Mouse (Mus musculus): ENCODE results near the gene Ifna5.
"Not testable (repeated sequence)": the region's sequence is repeated elsewhere in the genome, so short reads cannot be mapped to it uniquely, and the experiment has no call there.

Gene Ifna5

DNA sequence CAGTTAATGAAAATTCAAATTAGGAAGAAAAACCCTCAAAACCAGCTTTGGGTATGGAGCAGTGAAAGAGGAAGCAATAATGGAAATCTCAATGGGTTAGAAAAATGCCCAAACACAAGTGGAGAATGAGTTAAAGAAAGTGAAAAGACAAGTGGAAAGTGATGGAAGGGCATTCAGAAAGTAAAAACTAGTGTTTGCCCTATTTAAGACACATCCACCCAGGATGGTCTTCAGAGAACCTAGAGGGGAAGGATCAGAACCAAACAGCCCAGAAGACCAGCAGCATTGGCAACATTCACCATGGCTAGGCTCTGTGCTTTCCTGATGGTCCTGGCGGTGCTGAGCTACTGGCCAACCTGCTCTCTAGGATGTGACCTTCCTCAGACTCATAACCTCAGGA, at the start of gene Ifna5:
Ifna5 (plus strand) TSS at position 301 of the 400 bp plus-strand sequence.
- DNase-seq, result not testable (repeated sequence)

DNA sequence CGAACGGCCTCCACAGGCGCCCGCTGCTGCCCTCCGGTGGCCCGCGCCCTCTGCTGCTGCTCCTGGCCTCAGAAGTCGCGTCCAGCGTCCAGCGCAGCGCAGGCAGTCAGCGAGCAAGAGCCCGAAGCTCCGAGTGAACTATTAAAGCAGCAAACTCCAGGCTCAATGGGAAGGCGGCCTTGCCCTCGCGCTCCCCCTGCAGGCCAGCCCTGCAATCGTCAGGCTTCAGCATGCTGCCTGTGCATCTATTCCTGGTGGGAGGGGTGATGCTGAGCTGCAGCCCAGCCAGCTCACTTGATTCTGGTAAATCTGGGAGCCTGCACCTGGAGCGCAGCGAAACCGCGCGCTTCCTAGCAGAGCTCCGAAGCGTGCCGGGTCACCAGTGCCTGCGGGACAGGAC, 46.9 kb upstream of the Ifna5 start, which contains the start of gene Gm13277:
Gm13277 (plus strand) TSS at position 231 of the 400 bp plus-strand sequence.
- DNase-seq, result peak; percentile 85

DNA sequence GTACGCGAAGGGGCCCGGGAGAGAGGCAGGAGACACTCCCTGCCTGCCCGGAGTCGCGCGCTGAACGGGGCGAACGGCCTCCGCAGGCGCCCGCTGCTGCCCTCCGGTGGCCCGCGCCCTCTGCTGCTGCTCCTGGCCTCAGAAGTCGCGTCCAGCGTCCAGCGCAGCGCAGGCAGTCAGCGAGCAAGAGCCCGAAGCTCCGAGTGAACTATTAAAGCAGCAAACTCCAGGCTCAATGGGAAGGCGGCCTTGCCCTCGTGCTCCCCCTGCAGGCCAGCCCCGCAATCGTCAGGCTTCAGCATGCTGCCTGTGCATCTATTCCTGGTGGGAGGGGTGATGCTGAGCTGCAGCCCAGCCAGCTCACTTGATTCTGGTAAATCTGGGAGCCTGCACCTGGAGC, 44.1 kb upstream of the Ifna5 start, which contains the start of gene Gm13278:
Gm13278 (plus strand) TSS at position 301 of the 400 bp plus-strand sequence.
- not testable (repeated sequence) for DNase-seq

DNA sequence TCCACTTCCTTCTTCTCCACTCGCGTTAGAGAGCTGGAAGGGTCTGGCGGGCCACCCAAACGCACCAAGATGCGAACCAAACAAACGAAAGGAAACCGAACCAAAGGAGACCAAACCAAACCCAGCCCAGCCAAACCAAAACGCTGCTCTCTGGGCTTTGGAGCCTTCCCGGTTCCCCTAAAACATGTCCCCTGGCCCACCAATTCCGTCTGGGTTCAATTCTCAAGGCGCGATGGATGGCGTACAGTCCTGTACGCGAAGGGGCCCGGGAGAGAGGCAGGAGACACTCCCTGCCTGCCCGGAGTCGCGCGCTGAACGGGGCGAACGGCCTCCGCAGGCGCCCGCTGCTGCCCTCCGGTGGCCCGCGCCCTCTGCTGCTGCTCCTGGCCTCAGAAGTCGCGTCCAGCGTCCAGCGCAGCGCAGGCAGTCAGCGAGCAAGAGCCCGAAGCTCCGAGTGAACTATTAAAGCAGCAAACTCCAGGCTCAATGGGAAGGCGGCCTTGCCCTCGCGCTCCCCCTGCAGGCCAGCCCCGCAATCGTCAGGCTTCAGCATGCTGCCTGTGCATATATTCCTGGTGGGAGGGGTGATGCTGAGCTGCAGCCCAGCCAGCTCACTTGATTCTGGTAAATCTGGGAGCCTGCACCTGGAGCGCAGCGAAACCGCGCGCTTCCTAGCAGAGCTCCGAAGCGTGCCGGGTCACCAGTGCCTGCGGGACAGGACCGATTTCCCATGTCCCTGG, 41.2 kb upstream of the Ifna5 start, which contains the start of gene Gm13275:
Gm13275 (plus strand) TSS at position 552 of the 740 bp plus-strand sequence.
- peak; percentile 77 for DNase-seq

DNA sequence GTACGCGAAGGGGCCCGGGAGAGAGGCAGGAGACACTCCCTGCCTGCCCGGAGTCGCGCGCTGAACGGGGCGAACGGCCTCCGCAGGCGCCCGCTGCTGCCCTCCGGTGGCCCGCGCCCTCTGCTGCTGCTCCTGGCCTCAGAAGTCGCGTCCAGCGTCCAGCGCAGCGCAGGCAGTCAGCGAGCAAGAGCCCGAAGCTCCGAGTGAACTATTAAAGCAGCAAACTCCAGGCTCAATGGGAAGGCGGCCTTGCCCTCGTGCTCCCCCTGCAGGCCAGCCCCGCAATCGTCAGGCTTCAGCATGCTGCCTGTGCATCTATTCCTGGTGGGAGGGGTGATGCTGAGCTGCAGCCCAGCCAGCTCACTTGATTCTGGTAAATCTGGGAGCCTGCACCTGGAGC, 38.2 kb upstream of the Ifna5 start, which contains the start of gene Gm13279:
Gm13279 (plus strand) TSS at position 301 of the 400 bp plus-strand sequence.
- not testable (repeated sequence) for DNase-seq

DNA sequence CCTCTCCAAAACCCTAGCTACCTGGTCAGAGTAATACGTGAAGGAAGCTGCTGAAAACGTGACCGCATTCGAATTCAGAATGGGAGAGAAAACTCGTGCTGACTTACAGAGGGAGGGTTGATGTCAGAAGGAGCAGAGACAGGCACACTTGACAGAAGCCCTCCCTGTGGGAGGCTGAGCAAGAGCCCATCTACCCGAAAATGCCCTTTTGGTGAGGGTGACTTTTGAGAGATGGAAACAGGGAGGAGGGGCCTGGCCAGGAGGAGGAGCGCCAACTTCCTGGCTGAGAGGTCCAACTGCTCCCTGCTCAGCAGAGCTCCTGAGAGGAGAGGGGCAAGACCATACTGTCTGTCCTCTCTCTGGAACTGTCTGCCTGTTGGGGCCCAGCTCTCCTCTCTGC, 36.0 kb upstream of the Ifna5 start, which contains the start of gene Gm13285:
Gm13285 (plus strand) TSS at position 301 of the 400 bp plus-strand sequence.
- not testable (repeated sequence) for DNase-seq

DNA sequence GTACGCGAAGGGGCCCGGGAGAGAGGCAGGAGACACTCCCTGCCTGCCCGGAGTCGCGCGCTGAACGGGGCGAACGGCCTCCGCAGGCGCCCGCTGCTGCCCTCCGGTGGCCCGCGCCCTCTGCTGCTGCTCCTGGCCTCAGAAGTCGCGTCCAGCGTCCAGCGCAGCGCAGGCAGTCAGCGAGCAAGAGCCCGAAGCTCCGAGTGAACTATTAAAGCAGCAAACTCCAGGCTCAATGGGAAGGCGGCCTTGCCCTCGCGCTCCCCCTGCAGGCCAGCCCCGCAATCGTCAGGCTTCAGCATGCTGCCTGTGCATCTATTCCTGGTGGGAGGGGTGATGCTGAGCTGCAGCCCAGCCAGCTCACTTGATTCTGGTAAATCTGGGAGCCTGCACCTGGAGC, 32.4 kb upstream of the Ifna5 start, which contains the start of gene Gm13287:
Gm13287 (plus strand) TSS at position 301 of the 400 bp plus-strand sequence.
- DNase-seq, result not testable (repeated sequence)

DNA sequence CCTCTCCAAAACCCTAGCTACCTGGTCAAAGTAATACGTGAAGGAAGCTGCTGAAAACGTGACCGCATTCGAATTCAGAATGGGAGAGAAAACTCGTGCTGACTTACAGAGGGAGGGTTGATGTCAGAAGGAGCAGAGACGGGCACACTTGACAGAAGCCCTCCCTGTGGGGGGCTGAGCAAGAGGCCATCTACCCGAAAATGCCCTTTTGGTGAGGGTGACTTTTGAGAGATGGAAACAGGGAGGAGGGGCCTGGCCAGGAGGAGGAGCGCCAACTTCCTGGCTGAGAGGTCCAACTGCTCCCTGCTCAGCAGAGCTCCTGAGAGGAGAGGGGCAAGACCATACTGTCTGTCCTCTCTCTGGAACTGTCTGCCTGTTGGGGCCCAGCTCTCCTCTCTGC, 30.1 kb upstream of the Ifna5 start, which contains the start of gene Gm13288:
Gm13288 (plus strand) TSS at position 301 of the 400 bp plus-strand sequence.
- not testable (repeated sequence) for DNase-seq

DNA sequence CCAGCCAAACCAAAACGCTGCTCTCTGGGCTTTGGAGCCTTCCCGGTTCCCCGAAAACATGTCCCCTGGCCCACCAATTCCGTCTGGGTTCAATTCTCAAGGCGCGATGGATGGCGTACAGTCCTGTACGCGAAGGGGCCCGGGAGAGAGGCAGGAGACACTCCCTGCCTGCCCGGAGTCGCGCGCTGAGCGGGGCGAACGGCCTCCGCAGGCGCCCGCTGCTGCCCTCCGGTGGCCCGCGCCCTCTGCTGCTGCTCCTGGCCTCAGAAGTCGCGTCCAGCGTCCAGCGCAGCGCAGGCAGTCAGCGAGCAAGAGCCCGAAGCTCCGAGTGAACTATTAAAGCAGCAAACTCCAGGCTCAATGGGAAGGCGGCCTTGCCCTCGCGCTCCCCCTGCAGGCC, 29.6 kb upstream of the Ifna5 start:
- DNase-seq, result peak; percentile 40

DNA sequence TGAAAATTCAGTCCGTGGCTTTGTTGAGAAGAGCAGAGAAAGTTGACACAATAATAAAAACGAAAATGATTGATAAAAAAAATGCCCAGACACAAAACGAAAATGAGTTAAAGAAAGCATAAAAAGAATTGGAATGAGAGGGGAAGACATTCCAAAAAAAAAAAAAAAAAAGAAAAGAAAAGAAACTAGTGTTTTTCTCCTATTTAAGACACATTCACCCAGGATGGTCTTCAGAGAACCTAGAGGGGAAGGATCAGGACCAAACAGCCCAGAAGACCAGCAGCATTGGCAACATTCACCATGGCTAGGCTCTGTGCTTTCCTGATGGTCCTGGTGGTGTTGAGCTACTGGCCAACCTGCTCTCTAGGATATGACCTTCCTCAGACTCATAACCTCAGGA, 19.4 kb upstream of the Ifna5 start, which contains the start of gene Ifna7:
Ifna7 (plus strand) TSS at position 301 of the 400 bp plus-strand sequence.
- DNase-seq, result no peak

DNA sequence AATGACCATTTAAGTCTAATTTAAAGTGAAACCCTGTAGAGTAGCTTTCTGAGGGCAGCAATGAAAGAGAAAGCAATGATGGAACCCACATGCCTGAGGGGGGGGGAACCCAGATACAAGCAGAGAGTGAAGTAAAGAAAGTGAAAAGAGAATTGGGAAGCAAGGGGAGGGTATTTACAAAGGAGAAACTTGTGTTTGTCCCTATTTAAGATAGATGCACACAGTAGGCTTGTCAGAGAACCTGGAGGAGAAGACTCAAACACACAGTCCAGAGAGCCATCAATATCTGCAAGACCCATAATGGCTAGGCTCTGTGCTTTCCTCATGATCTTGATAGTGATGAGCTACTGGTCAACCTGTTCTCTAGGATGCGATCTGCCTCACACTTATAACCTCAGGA, 15.7 kb upstream of the Ifna5 start, which contains the start of gene Ifna11:
Ifna11 (plus strand) TSS at position 301 of the 400 bp plus-strand sequence.
- DNase-seq, result no peak

DNA sequence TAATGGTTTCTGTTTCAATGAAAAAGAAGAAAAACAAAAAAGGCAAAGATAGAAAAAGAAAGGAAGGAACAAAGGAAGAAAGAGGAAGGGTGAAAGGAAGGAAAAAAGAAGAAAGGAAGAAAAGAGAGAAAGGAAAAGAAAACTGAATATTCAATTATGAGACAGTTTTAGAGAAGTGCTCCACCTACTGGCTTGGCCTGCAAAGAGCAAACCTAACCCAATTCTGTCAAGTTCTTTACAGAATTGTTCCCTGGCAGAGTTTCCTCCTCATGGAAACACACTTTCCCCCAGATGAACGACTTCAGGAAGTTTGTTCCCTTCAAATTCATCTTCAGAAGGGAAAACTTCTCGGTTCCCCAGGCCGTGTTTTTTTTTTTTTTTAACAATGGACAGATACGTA, 12.3 kb upstream of the Ifna5 start:
- DNase-seq, result peak; percentile 4

DNA sequence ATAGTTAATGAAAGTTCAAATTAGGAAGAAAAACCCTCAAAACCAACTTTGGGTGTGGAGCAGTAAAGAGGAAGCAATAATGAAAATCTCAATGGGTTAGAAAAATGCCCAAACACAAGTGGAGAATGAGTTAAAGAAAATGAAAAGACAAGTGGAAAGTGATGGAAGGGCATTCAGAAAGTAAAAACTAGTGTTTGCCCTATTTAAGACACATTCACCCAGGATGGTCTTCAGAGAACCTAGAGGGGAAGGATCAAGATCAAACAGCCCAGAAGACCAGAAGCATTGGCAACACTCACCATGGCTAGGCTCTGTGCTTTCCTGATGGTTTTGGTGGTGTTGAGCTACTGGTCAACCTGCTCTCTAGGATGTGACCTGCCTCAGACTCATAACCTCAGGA, 8.2 kb upstream of the Ifna5 start, which contains the start of gene Ifna6:
Ifna6 (plus strand) TSS at position 301 of the 400 bp plus-strand sequence.
- not testable (repeated sequence) for DNase-seq

DNA sequence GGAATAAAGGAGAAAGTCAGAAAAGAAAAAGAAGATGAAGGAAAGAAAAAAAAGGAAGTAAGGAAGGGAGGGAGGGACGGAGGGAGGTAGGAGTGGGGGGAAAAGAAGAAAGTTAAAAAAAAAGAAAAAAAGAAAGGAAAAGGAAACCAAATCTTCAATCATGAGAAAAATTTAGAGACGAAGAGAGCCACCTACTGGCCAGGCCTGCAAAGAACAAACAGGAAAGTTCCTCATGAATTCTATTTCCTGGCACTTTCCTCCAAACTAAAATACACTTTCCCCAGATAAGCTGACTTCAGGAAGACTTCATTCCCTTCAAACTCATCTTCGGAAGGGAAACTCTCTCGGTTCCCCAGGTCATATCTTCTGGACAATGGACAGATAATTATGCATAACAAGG, 4.8 kb upstream of the Ifna5 start:
- peak; percentile 21 for DNase-seq

DNA sequence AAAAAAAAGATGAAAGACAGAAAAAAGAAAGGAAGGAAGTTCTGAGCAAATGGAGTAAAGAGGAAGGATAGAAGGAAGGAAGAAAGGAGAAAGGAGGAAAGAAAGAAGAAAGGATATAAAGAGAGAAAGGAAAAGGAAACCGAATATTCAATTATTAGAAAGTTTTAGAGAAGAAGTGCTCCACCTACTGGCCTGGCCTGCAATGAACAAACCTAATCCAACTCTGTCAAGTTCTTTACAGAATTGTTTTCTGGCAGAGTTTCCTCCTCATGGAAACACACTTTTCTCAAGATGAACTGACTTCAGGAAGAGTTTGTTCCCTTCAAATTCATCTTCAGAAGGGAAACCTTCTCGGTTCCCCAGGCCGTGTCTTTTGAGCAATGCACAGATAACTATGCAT, 3.5 kb downstream of the Ifna5 start:
- DNase-seq, result peak; percentile 13

DNA sequence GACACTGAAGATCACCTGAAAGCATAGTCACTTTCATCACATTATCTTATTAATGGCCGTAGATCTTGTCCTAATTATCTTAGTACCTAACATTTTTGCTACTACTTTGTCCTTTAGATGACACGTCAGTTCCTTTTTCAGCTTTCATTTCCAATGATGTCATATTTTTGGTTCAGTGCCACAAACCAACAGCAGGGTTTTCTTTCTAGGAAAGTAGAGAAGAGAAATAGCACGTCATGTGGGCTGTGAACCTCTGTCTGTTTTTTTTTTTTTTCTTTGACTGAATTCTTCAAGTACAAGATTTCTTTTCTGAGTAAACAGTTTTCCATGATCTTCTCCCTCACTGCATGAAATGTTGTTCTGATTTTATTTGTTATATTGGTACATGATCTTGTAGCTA, 4.7 kb downstream of the Ifna5 start:
- no peak for DNase-seq

DNA sequence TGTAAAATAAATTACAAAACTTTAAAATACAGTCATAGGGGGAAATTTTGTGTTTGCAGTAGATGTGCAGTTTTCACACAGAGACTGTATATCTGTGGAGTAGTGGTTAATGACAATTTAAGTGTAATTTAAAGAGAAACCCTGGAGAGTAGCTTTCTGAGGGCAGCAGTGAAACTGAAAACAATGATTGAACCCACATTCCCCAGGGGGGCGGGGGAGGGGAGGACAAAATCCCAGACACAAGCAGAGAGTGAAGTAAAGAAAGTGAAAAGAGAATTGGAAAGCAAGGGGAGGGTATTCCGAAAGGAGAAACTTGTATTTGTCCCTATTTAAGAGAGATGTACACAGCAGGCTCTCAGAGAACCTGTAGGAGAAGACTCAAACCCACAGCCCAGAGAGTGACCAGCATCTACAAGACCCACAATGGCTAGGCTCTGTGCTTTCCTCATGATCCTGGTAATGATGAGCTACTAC, 6.2 kb downstream of the Ifna5 start, which contains the start of gene Ifna4:
Ifna4 (plus strand) TSS at position 424 of the 474 bp plus-strand sequence.
- no peak for DNase-seq

DNA sequence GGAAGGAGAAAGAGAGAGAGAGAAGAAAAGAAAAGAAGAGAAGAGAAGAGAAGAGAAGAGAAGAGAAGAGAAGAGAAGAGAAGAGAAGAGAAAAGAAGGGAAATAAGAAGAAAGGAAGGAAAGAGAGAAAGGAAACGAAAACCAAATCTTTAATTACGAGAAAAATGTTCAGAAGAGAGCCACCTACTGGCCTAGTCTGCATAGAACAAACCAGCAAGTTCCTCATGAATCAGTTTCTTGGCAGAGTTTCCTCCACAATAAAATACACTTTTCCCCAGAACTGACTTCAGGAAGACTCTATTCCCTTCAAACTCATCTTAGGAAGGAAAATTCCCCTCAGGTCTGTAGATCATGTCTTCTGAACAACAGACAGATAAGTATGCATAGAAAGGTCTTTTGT, 10.0 kb downstream of the Ifna5 start:
- no peak for DNase-seq

DNA sequence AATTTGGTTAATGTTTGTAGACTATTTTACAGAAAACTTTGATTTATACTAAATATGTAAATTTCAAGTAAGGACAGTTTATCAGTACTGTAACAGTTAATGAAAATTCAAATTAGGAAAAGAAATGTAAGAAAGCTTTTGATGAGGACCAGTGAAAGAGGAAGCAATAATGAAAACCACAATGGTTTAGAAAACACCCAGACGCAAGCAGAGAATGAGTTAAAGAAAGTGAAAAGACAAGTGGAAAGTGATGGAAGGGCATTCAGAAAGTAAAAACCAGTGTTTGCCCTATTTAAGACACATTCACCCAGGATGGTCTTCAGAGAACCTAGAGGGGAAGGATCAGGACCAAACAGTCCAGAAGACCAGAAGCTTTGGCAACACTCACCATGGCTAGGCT, 14.4 kb downstream of the Ifna5 start, which contains the start of gene Ifna1:
Ifna1 (plus strand) TSS at position 390 of the 400 bp plus-strand sequence.
- DNase-seq, result no peak

DNA sequence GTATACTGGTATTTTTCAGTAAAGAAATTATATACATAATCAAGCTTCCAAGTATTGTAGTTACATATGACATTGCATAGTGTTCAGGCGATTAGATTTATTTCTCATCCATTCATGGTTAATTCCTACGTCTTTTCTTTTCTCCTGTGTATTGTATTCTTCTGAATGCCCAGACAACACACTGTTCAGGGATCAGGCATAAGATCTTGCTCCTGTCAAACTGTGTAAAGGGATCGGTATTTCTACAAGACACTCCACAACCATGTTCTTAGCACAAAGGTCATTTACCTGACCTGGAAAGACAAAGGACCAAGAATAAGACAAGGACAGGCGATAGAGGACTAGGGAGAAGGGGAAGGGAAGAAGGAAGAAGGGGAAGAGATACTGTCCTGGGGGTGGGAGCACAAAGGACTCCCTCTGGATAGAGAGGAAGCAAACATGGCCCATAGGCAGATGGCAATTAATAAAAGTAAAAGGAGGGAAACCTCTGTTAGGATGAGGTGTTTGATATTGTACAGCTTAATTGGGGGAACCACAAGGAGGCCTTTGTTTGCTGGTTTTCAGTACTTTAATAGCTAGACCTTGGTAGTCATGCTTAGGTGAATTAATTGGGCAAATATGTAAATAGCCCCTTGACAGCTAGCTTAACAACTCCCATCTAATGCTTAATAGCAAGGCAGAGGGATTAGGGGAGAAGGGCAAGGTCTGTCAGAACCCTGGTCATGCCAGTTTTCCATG, 15.9 kb downstream of the Ifna5 start:
- no peak for DNase-seq

DNA sequence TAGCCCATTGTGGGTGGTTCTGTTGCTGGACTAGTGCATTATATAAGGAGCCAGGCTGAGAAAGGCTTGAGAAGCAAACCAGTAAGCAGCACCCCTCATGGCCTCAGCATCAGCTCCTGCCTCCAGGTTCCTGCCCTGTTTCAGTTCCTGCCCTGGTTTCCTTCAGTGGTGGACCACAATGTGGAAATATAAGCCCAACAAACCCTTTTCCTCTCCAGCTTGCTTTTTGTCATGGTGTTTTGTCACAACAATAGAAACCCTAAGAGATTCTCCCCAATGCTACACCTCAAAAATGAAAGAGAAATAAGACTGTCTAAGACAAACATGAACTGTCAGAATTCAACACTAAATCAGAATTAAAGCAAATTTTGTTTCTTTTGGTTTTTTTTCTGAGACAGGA, 23.9 kb downstream of the Ifna5 start:
- no peak for DNase-seq

DNA sequence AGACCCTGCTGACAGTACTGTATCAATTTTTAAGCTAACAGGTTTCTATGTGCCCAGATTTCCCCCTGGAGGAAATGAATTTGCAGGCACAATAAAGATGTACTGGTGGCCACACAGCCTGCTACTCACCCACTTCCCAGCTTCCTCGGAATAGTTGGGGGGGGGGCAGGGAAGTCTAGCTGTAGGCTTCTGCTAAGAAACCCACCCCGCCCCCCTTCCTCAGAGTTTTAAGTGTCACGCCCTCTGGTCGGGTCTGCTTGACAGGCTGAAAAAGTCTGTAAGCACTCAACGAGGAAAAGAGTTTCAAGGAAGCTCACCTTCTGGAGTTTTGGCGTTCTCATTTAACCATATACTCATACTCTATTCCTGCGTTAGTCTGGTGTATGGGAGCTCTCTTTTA, 28.0 kb downstream of the Ifna5 start:
- DNase-seq, result no peak

DNA sequence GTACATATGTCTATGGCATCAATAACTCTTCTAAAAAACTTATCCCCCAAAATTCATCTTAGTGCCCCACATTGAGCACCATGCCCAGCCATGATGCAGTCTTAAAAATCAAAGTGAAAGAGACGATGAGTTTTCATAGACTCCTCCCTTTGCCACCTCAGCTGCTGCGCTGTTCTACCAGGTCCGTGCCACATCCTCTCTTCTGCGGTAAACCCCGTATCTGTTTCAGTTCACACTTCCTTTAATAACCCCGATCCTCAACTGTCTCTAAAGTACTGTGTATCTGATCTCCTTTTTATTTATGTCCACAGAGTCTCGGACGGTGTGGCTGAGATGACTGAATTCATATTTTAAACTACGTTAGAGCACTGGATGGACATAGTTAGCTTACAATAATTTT, 29.3 kb downstream of the Ifna5 start:
- no peak for DNase-seq

Data from kidney, adult 9 months (tissue).